Mouse (Mus musculus): ENCODE measurements at regions not wholly inside any gene's neighbourhood (a gene's known extent, or its start where the extent isn't known, plus 50 kb on each side); places are given as distances from the start of the nearest gene placed in this dataset.
A peak's percentile ranks its signal among the peaks of the same experiment; 100 is the strongest.

GRCm38 (mm10) chr1:14513662-14514061, 1579.5 kb downstream of the 4930444P10Rik start:
- no peak for DNase-seq

GRCm38 (mm10) chr1:14512481-14513285, 1580.4 kb downstream of the 4930444P10Rik start:
- no peak for DNase-seq

- DNase-seq, result no peak
Measured at GRCm38 (mm10) chr1:14506831-14507690, 1586.1 kb downstream of the 4930444P10Rik start.

- DNase-seq, result peak; percentile 22
Measured at GRCm38 (mm10) chr1:14506201-14506830, 1586.8 kb downstream of the 4930444P10Rik start.

GRCm38 (mm10) chr1:14505741-14506140, 1587.4 kb downstream of the 4930444P10Rik start:
- DNase-seq, result no peak

GRCm38 (mm10) chr1:14504767-14505343, 1588.3 kb downstream of the 4930444P10Rik start:
- DNase-seq, result no peak

- no peak for DNase-seq
Measured at GRCm38 (mm10) chr1:14503881-14504742, 1589.0 kb downstream of the 4930444P10Rik start.

GRCm38 (mm10) chr1:14503193-14503800, 1589.8 kb downstream of the 4930444P10Rik start:
- DNase-seq, result no peak

GRCm38 (mm10) chr1:14499105-14499504, 1594.0 kb downstream of the 4930444P10Rik start:
- DNase-seq, result no peak

- DNase-seq, result no peak
Measured at GRCm38 (mm10) chr1:14490026-14490425, 1603.1 kb downstream of the 4930444P10Rik start.

GRCm38 (mm10) chr1:14487708-14488127, 1605.4 kb downstream of the 4930444P10Rik start:
- no peak for DNase-seq

GRCm38 (mm10) chr1:14485746-14486145, 1607.4 kb downstream of the 4930444P10Rik start:
- DNase-seq, result no peak

GRCm38 (mm10) chr1:14484121-14484916, 1608.8 kb downstream of the 4930444P10Rik start:
- DNase-seq, result no peak

GRCm38 (mm10) chr1:14472294-14472693, 1620.8 kb downstream of the 4930444P10Rik start:
- no peak for DNase-seq

- no peak for DNase-seq
Measured at GRCm38 (mm10) chr1:14471551-14471950, 1621.6 kb downstream of the 4930444P10Rik start.

GRCm38 (mm10) chr1:14464788-14465482, 1628.2 kb downstream of the 4930444P10Rik start:
- DNase-seq, result no peak

GRCm38 (mm10) chr1:14462496-14462895, 1630.6 kb downstream of the 4930444P10Rik start:
- DNase-seq, result no peak

GRCm38 (mm10) chr1:14460811-14461210, 1632.3 kb downstream of the 4930444P10Rik start:
- no peak for DNase-seq

- no peak for DNase-seq
Measured at GRCm38 (mm10) chr1:14429326-14429725, 1663.8 kb downstream of the 4930444P10Rik start.
